ENCODE assay signal across 8 mouse cellular contexts in genomic region chr13:35836501-35836900, GRCm38 (mm10).
DNase-seq lines count a peak whose midpoint lies in the region; ATAC-seq and TF ChIP-seq lines count a peak whose summit lies in the region.
"Not testable (repeated sequence)": the region's sequence is repeated elsewhere in the genome, so short reads cannot be mapped to it uniquely, and the experiment has no call there.

No protein-coding gene starts in this region.

- peaks cover 18% of the 10 kb centered on the region for H3K79me2 ChIP-seq in MEL (ENCODE audit: control insufficient read depth, insufficient read depth, low read length, poor library complexity)

- H3K4me1 ChIP-seq in MEL (ENCODE audit: control insufficient read depth in 1 of 2, insufficient read depth in 2 of 2, low read length in 2 of 2) = peaks cover 22 to 31% of the 10 kb centered on the region in 2 experiments
- not testable (repeated sequence) for H3K4me1 ChIP-seq in forebrain, embryonic 11.5 days (replicated peaks; ENCODE audit: control insufficient read depth, insufficient read depth, low read length); liver, postnatal 0 days (ENCODE audit: insufficient read depth)
- peaks cover 28% of the 10 kb centered on the region for H3K4me1 ChIP-seq in liver, embryonic 11.5 days (replicated peaks; ENCODE audit: control insufficient read depth, insufficient read depth, low read length)
- H3K4me1 ChIP-seq in liver, embryonic 13.5 days (replicated peaks) = peaks cover 39% of the 10 kb centered on the region
- H3K4me1 ChIP-seq in liver, embryonic 15.5 days (replicated peaks) = peaks cover 38% of the 10 kb centered on the region
- H3K4me1 ChIP-seq in lung, embryonic 15.5 days = peaks cover 22% of the 10 kb centered on the region

- not testable (repeated sequence) for TF ChIP-seq RAD21 in MEL (IDR thresholded peaks at IDR 0.05; ENCODE audit: low read depth, low read length)

- not testable (repeated sequence) for H3K27me3 ChIP-seq in MEL (ENCODE audit: control insufficient read depth in 1 of 2, insufficient read depth in 2 of 2, low read length in 2 of 2); forebrain, embryonic 11.5 days (ENCODE audit: control insufficient read depth, insufficient read depth, low read length); liver, embryonic 11.5 days (replicated peaks; ENCODE audit: control insufficient read depth, insufficient read depth, low read length); liver, embryonic 13.5 days; liver, embryonic 15.5 days; liver, postnatal 0 days (ENCODE audit: insufficient read depth, low read length); lung, embryonic 15.5 days

- peak overlapping the region in 1 of 2 experiments; percentile 38; a peak in 2 of 4 replicates for H3K4me3 ChIP-seq in MEL (ENCODE audit: control insufficient read depth in 1 of 2, insufficient read depth in 1 of 2, low read depth in 2 of 2, low read length in 2 of 2)
- not testable (repeated sequence) for H3K4me3 ChIP-seq in forebrain, embryonic 11.5 days (ENCODE audit: low read depth, low read length); liver, embryonic 11.5 days (ENCODE audit: low read depth, low read length); liver, embryonic 13.5 days (replicated peaks); liver, embryonic 15.5 days (replicated peaks); liver, postnatal 0 days (ENCODE audit: low read depth, low read length); lung, embryonic 15.5 days

- not testable (repeated sequence) for TF ChIP-seq CTCF in MEL (IDR thresholded peaks at IDR 0.05 in 2 of 3, conservative IDR thresholded peaks at IDR 0.05 in 1 of 3; ENCODE audit: control insufficient read depth in 1 of 3, insufficient read depth in 1 of 3, low read depth in 2 of 3, low read length in 3 of 3, poor library complexity in 1 of 3, severe bottlenecking in 1 of 3); liver, postnatal 0 days (IDR thresholded peaks at IDR 0.05; ENCODE audit: low read depth)

- peaks cover 0 to 34% of the 10 kb centered on the region in 2 experiments; a peak in 3 of 4 replicates for H3K36me3 ChIP-seq in MEL (ENCODE audit: control insufficient read depth in 1 of 2, insufficient read depth in 2 of 2, low read length in 2 of 2)
- not testable (repeated sequence) for H3K36me3 ChIP-seq in forebrain, embryonic 11.5 days (ENCODE audit: control insufficient read depth, insufficient read depth, low read length); liver, embryonic 11.5 days (ENCODE audit: control insufficient read depth, insufficient read depth, low read length); liver, postnatal 0 days (replicated peaks; ENCODE audit: insufficient read depth, low read length); lung, embryonic 15.5 days
- H3K36me3 ChIP-seq in liver, embryonic 13.5 days = peaks cover 22% of the 10 kb centered on the region
- peaks cover 29% of the 10 kb centered on the region for H3K36me3 ChIP-seq in liver, embryonic 15.5 days (replicated peaks)

- WGBS in forebrain, embryonic 11.5 days = 94% methylated on average over 7 of the region's 7 CpGs
- WGBS in liver, embryonic 11.5 days = 56% methylated on average over 7 of the region's 7 CpGs
- 28% methylated on average over 7 of the region's 7 CpGs for WGBS in liver, embryonic 13.5 days (ENCODE audit: insufficient replicate concordance)
- 41% methylated on average over 7 of the region's 7 CpGs for WGBS in liver, embryonic 15.5 days (ENCODE audit: insufficient replicate concordance)
- 61% methylated on average over 7 of the region's 7 CpGs for WGBS in liver, postnatal 0 days (ENCODE audit: insufficient replicate concordance)
- WGBS in lung, embryonic 15.5 days = 84% methylated on average over 7 of the region's 7 CpGs

- DNase-seq in MEL (ENCODE audit: low read depth, low spot score) = peak; percentile 64
- DNase-seq in forebrain, embryonic 11.5 days (ENCODE audit: low spot score) = peak; percentile 24
- not testable (repeated sequence) for DNase-seq in liver, embryonic 11.5 days (ENCODE audit: low spot score); liver, embryonic 13.5 days; liver, postnatal 0 days

- peak; percentile 76 to 86 for TF ChIP-seq EP300 in MEL (IDR thresholded peaks at IDR 0.05; ENCODE audit: low read depth in 1 of 2, low read length in 2 of 2)
- peak; percentile 52; the same call in 1 of the 2 replicates for TF ChIP-seq EP300 in liver, postnatal 0 days (IDR thresholded peaks at IDR 0.05; ENCODE audit: low read depth)

- H3K4me2 ChIP-seq in forebrain, embryonic 11.5 days (ENCODE audit: low read depth, low read length, severe bottlenecking); liver, postnatal 0 days (ENCODE audit: low read depth, low read length); lung, embryonic 15.5 days: not testable (repeated sequence)
- peak overlapping the region; percentile 41 for H3K4me2 ChIP-seq in liver, embryonic 11.5 days
- peak overlapping the region; percentile 36 for H3K4me2 ChIP-seq in liver, embryonic 13.5 days
- H3K4me2 ChIP-seq in liver, embryonic 15.5 days = peak overlapping the region; percentile 32

- peak overlapping the region; percentile 79 for H3K27ac ChIP-seq in MEL (ENCODE audit: control insufficient read depth, low read depth, low read length)
- H3K27ac ChIP-seq in forebrain, embryonic 11.5 days (ENCODE audit: low read depth, low read length); liver, postnatal 0 days (ENCODE audit: low read depth): not testable (repeated sequence)
- H3K27ac ChIP-seq in liver, embryonic 11.5 days (ENCODE audit: low read depth, low read length) = peak overlapping the region; percentile 64
- H3K27ac ChIP-seq in liver, embryonic 13.5 days = peak overlapping the region; percentile 72
- peak overlapping the region; percentile 45 for H3K27ac ChIP-seq in liver, embryonic 15.5 days (replicated peaks)
- peak overlapping the region; percentile 61 for H3K27ac ChIP-seq in lung, embryonic 15.5 days

- not testable (repeated sequence) for H3K9me3 ChIP-seq in MEL (replicated peaks; ENCODE audit: insufficient read depth, low read length); forebrain, embryonic 11.5 days (ENCODE audit: control insufficient read depth, low read length); liver, embryonic 11.5 days (ENCODE audit: control insufficient read depth, low read length); liver, embryonic 13.5 days (replicated peaks); liver, embryonic 15.5 days (replicated peaks); liver, postnatal 0 days (ENCODE audit: low read length); lung, embryonic 15.5 days

- peak overlapping the region; percentile 38; the same call in 1 of the 2 replicates for H3K9ac ChIP-seq in MEL (ENCODE audit: control insufficient read depth, low read depth, low read length, poor library complexity, severe bottlenecking)
- H3K9ac ChIP-seq in forebrain, embryonic 11.5 days (ENCODE audit: low read length); liver, embryonic 11.5 days (ENCODE audit: low read depth, low read length); liver, embryonic 13.5 days; liver, embryonic 15.5 days; liver, postnatal 0 days (replicated peaks); lung, embryonic 15.5 days: not testable (repeated sequence)

- not testable (repeated sequence) for TF ChIP-seq POLR2A in MEL (IDR thresholded peaks at IDR 0.05; ENCODE audit: control insufficient read depth in 1 of 2, insufficient read depth in 1 of 2, low read depth in 1 of 2, low read length in 2 of 2, poor library complexity in 1 of 2)

- not testable (repeated sequence) for ATAC-seq in forebrain, embryonic 11.5 days (replicated peaks; ENCODE audit: low FRiP score); liver, postnatal 0 days; lung, embryonic 15.5 days (ENCODE audit: borderline replicate concordance, extremely low read depth, low FRiP score, low TSS enrichment)
- ATAC-seq in liver, embryonic 11.5 days (replicated peaks; ENCODE audit: low FRiP score) = peak; percentile 78
- peak; percentile 72 for ATAC-seq in liver, embryonic 13.5 days (ENCODE audit: low read depth)
- peak; percentile 63 for ATAC-seq in liver, embryonic 15.5 days (ENCODE audit: insufficient read depth)
- peak; percentile 65 for ATAC-seq in megakaryocyte-erythroid progenitor cell, adult 5-6 weeks (replicated peaks; ENCODE audit: low FRiP score, low TSS enrichment, poor library complexity, severe bottlenecking)

TF ChIP-seq in MEL, 35 proteins besides CTCF, POLR2A, EP300 and RAD21:
- TF ChIP-seq ETS1 (IDR thresholded peaks at IDR 0.05; ENCODE audit: low read depth, low read length) (peak; percentile 46; the same call in 1 of the 2 replicates), MAZ (IDR thresholded peaks at IDR 0.05; ENCODE audit: low read depth, low read length) (peak; percentile 55; the same call in 1 of the 2 replicates), RCOR1 (IDR thresholded peaks at IDR 0.05; ENCODE audit: low read depth, low read length) (peak; percentile 31; the same call in 1 of the 2 replicates), GATA1 (IDR thresholded peaks at IDR 0.05; ENCODE audit: low read depth, low read length) (peak; percentile 79), MYB (IDR thresholded peaks at IDR 0.05; ENCODE audit: low read depth, low read length) (peak; percentile 58), TCF12 (IDR thresholded peaks at IDR 0.05; ENCODE audit: low read depth, low read length) (peak; percentile 71), SIN3A (IDR thresholded peaks at IDR 0.05; ENCODE audit: low read length) (peak; percentile 36; the same call in 1 of the 2 replicates), TAL1 (IDR thresholded peaks at IDR 0.05; ENCODE audit: low read length) (peak; percentile 38)
